Mouse (Mus musculus) forebrain, embryonic 16.5 days (tissue): Measurements from ENCODE around the gene Espn. TPM values are rescaled to one million over a fixed set of nuclear protein-coding genes. Genes with fewer than 3 reads are reported as not detected.

Experiments
- ATAC-seq: fragments of 200-750 bp; cut with Nextera tagmentation; 2 replicates; pipeline ENCODE4 v1.8.0; 2017; ENCODE audit warnings: mild to moderate bottlenecking, moderate library complexity
- H3K27ac ChIP-seq: fragments of 300-500 bp; sonication (generic); 2 replicates; pipeline ENCODE4 v1.5.1; 2014; ENCODE audit warnings: low read length, control low read depth
- H3K27me3 ChIP-seq: fragments of 300-500 bp; sonication (generic); replicated peaks from 2 replicates; pipeline ENCODE4 v1.6.1; 2014; ENCODE audit warnings: low read length; ENCODE audit not compliant: control insufficient read depth, insufficient read depth
- H3K36me3 ChIP-seq: fragments of 300-500 bp; sonication (generic); 2 replicates; pipeline ENCODE4 v1.6.1; 2014; ENCODE audit not compliant: control insufficient read depth, insufficient read depth
- H3K4me1 ChIP-seq: fragments of 300-500 bp; sonication (generic); replicated peaks from 2 replicates; pipeline ENCODE4 v1.6.1; 2014; ENCODE audit warnings: low read length; ENCODE audit not compliant: control insufficient read depth, insufficient read depth
- H3K4me2 ChIP-seq: fragments of 300-500 bp; sonication (generic); 2 replicates; pipeline ENCODE4 v1.6.1; 2014; ENCODE audit warnings: mild to moderate bottlenecking, low read length, control low read depth
- H3K4me3 ChIP-seq: fragments of 300-500 bp; sonication (generic); replicated peaks from 2 replicates; pipeline ENCODE4 v1.5.1; 2014; ENCODE audit warnings: mild to moderate bottlenecking, low read length, control low read depth
- H3K9ac ChIP-seq: fragments of 300-500 bp; sonication (generic); replicated peaks from 2 replicates; pipeline ENCODE4 v1.6.1; 2014; ENCODE audit warnings: low read depth, low read length, control low read depth
- H3K9me3 ChIP-seq: fragments of 300-500 bp; sonication (generic); 2 replicates; pipeline ENCODE4 v1.6.1; 2016; ENCODE audit warnings: low read length; ENCODE audit not compliant: control insufficient read depth
- WGBS: fragments of 180-500 bp; shearing (Covaris S2); extraction: QIAGEN DNeasy Blood & Tissue Kit; methylation state at CpG from one replicate; pipeline ENCODE4 v1.1.7; 2014; 5-methylcytosine and 5-hydroxymethylcytosine counted together
- polyA plus RNA-seq: library from polyadenylated mRNA; unstranded; fragments of >200 nt; fragmentation: Nextera tagmentation; extraction: Ambion mirVana; gene quantifications from 2 replicates; pipeline ENCODE4 v1.2.1, GENCODE M21; 2015

Espn gene
- polyA plus RNA-seq, 1 experiment from 2014 or later = 0.08 TPM

- Histone ChIP-seq H3K36me3 (no peaks in the 10 kb centered on the region), H3K27ac (no peak overlapping the region), H3K9me3 (no peaks in the 10 kb centered on the region), H3K4me2 (peak overlapping the region; percentile 92; the same call in 1 of the 2 replicates), H3K27me3 (peaks cover 3% of the 10 kb centered on the region; the same call in 1 of the 2 replicates), H3K9ac (no peak overlapping the region), H3K4me1 (peaks cover 28% of the 10 kb centered on the region), H3K4me3 (no peak overlapping the region)
- WGBS = 89% methylated on average over 16 of the region's 16 CpGs
- no peak for ATAC-seq
Observed at GRCm38 (mm10) chr4:152179946-152180660, 27.9 kb upstream of the Espn start.

DNA sequence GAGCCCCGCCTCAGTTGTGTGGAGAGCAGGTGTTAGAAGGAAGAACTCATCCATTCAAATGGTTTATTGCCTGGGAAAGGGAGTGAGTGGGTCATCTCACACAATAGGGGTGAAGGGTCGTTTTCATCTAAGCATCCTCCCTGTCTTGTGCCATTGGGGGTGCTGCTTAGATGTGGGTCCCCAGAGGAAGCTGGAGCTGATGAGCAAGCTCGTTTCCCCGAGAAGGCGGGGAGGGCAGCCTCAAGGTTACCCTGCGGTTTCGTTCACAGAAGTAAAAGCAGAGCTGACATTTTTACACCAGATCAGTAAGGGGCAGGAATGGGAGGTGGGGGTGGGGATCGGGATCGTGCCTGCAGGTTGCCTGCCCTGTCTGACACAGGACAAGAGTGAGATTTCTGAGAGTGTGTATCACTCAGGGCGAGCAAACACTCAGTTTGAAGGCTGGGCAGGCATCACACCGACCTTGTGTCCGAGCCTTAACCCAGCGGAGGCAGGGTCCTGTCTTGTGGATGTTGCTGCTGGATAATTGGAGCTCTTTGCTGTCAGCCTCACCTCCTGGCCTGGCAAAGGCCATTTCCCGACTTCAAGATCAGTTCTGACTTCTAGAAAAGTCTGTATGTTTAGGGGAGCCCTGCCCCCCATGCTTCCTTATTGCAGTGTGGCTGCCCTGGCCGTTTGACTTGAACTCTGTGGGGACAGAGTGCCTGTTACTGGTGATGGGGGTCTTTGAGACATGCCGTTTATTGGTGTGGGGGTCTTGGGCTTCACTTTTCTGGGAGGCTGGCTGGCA, 26.9 kb upstream of the Espn start:
- Histone ChIP-seq H3K27ac (no peak overlapping the region), H3K36me3 (no peaks in the 10 kb centered on the region), H3K9ac (peak overlapping the region; percentile 74), H3K27me3 (peaks cover 3% of the 10 kb centered on the region; the same call in 1 of the 2 replicates), H3K4me3 (peak overlapping the region; percentile 88), H3K4me1 (peaks cover 19% of the 10 kb centered on the region), H3K4me2 (peak overlapping the region; percentile 92), H3K9me3 (no peaks in the 10 kb centered on the region)
- WGBS = 28% methylated on average over 16 of the region's 16 CpGs
- no peak for ATAC-seq

- H3K9ac ChIP-seq = peak overlapping the region; percentile 74
- H3K27ac ChIP-seq = no peak overlapping the region; the same call in 1 of the 2 replicates
- H3K36me3 ChIP-seq = no peaks in the 10 kb centered on the region
- peaks cover 19% of the 10 kb centered on the region for H3K4me1 ChIP-seq
- ATAC-seq = peak; percentile 70
- H3K4me3 ChIP-seq = peak overlapping the region; percentile 88
- peaks cover 3% of the 10 kb centered on the region for H3K27me3 ChIP-seq
- WGBS = under 1% methylated on average over 35 of the region's 35 CpGs
- H3K9me3 ChIP-seq = no peaks in the 10 kb centered on the region
- H3K4me2 ChIP-seq = peak overlapping the region; percentile 92
Observed at GRCm38 (mm10) chr4:152178344-152178864, 26.2 kb upstream of the Espn start.

GRCm38 (mm10) chr4:152177537-152178343, 25.6 kb upstream of the Espn start, which contains the start of gene Acot7:
Gene Acot7, plus strand, starts transcription at chr4:152178134.
- WGBS = under 1% methylated on average over 80 of the region's 108 CpGs
- Histone ChIP-seq H3K27me3 (peaks cover 3% of the 10 kb centered on the region), H3K9ac (peak within 1 kb of the TSS; percentile 90), H3K4me1 (peaks cover 19% of the 10 kb centered on the region), H3K27ac (peak within 1 kb of the TSS; percentile 63), H3K4me3 (peak within 1 kb of the TSS; percentile 88), H3K36me3 (no peaks in the 10 kb centered on the region), H3K9me3 (no peaks in the 10 kb centered on the region), H3K4me2 (peak within 1 kb of the TSS; percentile 96)
- peak; percentile 97 for ATAC-seq

- Histone ChIP-seq H3K4me3 (peak overlapping the region; percentile 88), H3K27me3 (peaks cover 3% of the 10 kb centered on the region), H3K4me1 (peaks cover 19% of the 10 kb centered on the region), H3K9ac (peak overlapping the region; percentile 90), H3K4me2 (peak overlapping the region; percentile 96), H3K36me3 (no peaks in the 10 kb centered on the region), H3K27ac (no peak overlapping the region), H3K9me3 (no peaks in the 10 kb centered on the region)
- WGBS = 69% methylated on average over 6 of the region's 6 CpGs
- ATAC-seq = no peak
Observed at GRCm38 (mm10) chr4:152177174-152177536, 25.0 kb upstream of the Espn start.

DNA sequence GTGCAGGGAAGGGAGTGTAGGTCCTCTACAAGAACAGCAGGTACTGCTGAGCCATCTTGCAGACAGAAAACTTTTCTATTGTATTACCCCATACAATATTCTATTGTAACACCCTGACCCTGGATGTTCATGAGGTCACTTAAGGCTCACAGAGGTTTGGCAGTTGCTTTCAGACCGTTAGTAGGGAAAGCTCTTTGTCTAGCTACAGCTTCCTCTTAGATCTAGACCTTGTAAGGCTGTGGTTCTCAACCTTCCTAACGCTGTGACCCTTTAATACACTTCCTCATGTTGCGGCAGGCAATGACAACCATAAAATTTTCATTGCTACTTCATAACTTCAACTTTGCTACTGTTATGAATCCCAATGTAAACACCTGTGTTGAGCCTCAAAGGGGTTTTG, 24.5 kb upstream of the Espn start:
- Histone ChIP-seq H3K27me3 (peaks cover 3% of the 10 kb centered on the region), H3K9ac (no peak overlapping the region), H3K9me3 (0 out of 2 replicates have a peak, but pooled peaks cover under 1% of the 10 kb centered on the region), H3K4me2 (no peak overlapping the region), H3K4me1 (peaks cover 19% of the 10 kb centered on the region), H3K4me3 (no peak overlapping the region), H3K36me3 (no peaks in the 10 kb centered on the region), H3K27ac (no peak overlapping the region)
- no peak for ATAC-seq
- 82% methylated on average over 3 of the region's 3 CpGs for WGBS

DNA sequence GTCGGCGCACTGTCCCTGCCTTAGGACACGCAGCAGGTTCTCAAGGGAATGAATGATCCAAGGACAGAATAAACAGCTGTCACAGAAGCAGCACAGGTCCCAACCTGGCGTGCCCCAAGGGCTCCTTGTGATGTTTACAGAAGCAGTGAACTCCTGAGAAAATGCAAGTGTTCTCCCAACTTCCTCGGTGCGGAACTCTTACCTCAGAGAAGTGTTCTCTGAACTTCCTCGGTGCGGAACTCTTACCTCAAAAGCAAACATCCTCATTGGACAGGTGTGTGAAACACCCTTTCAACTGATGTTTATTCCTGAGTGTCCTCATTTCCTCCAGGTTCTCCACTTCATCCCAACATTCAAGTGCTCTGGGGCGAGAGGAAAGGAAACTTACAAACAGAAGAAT, 21.8 kb upstream of the Espn start:
- no peak for ATAC-seq
- Histone ChIP-seq H3K9ac (no peak overlapping the region), H3K4me2 (no peak overlapping the region), H3K4me1 (peaks cover 6% of the 10 kb centered on the region; the same call in 1 of the 2 replicates), H3K36me3 (no peaks in the 10 kb centered on the region), H3K27me3 (peaks cover 3% of the 10 kb centered on the region), H3K4me3 (no peak overlapping the region), H3K9me3 (0 out of 2 replicates have a peak, but pooled peaks cover 2% of the 10 kb centered on the region), H3K27ac (no peak overlapping the region)
- 83% methylated on average over 9 of the region's 9 CpGs for WGBS

- Histone ChIP-seq H3K4me3 (no peak overlapping the region), H3K4me1 (peaks cover 3% of the 10 kb centered on the region; the same call in 1 of the 2 replicates), H3K4me2 (no peak overlapping the region), H3K9me3 (0 out of 2 replicates have a peak, but pooled peaks cover 2% of the 10 kb centered on the region), H3K27me3 (peaks cover 3% of the 10 kb centered on the region), H3K36me3 (no peaks in the 10 kb centered on the region), H3K9ac (no peak overlapping the region), H3K27ac (no peak overlapping the region)
- no peak for ATAC-seq
- under 1% methylated on average over 5 of the region's 5 CpGs for WGBS
Observed at GRCm38 (mm10) chr4:152173041-152173440, 20.9 kb upstream of the Espn start.
